Mouse (Mus musculus) urinary bladder, postnatal 36 days (tissue): ENCODE measurements around the gene Tec.
"Not testable (repeated sequence)": the region's sequence is repeated elsewhere in the genome, so short reads cannot be mapped to it uniquely, and the experiment has no call there.

ENCODE experiments used
- DNase-seq, 2 experiments: peaks; one replicate each; pipeline ENCODE4 v3.0.0; 2022; ENCODE audit warnings: low spot score in 2 of 2, mixed read lengths in 1 of 2

Gene Tec

GRCm38 (mm10) chr5:72820036-72820640 is 48.1 kb downstream of the Tec start:
- no peak for DNase-seq

DNA sequence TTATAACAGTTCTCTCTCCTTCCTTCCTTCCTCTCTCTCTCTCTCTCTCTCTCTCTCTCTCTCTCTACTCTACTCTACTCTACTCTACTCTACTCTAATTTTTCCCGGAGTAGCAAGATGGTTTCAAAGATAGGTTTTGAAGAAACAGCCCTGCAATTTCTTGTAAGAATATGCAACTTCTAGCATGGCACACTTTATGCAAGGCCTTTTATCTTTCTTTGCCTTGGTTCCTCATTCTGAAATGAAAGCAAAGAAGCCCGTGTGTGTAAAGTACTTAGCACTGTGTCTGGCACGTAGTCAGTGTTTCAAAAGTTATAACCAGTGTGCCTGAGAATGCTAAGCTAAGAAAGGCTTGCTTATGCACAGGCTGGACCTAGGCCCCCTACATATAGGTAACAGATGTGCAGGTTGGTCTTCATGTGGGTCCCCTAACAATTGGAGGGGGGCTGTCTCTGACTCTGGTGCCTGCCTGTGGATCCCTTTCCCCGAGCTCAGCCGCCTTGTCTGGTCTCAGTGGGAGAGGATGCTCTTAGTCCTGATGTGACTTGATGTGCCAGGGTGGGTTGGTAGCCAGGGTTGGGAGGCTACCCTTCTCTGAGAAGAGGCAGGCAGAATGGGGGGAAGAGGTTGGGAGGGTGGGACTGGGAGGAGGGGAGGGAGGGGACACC is 49.6 kb downstream of the Tec start:
- DNase-seq: no peak

- no peak for DNase-seq
Observed at GRCm38 (mm10) chr5:72817523-72818091, 50.7 kb downstream of the Tec start.

GRCm38 (mm10) chr5:72816960-72817359 is 51.3 kb downstream of the Tec start:
- not testable (repeated sequence) for DNase-seq

GRCm38 (mm10) chr5:72816491-72816890 is 51.8 kb downstream of the Tec start:
- DNase-seq: no peak

DNA sequence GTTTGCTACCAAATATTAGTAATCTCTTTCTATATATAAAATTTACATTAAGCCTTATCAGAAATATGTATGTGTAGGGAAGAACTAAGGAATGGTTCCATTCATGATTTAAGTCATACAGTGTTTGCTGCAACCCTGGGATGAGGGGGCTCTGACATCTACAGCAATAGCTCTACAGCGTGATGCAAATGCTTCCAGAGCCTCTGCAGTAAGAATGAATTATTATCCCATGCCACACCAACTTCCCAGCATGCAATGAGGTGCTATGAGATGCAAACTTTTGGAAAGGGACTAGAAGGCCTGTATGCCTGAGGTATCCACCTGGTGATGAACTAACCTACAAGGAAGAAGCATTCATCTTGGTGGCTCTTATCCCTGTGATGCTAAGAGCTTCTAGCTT is 52.2 kb downstream of the Tec start:
- no peak for DNase-seq

DNA sequence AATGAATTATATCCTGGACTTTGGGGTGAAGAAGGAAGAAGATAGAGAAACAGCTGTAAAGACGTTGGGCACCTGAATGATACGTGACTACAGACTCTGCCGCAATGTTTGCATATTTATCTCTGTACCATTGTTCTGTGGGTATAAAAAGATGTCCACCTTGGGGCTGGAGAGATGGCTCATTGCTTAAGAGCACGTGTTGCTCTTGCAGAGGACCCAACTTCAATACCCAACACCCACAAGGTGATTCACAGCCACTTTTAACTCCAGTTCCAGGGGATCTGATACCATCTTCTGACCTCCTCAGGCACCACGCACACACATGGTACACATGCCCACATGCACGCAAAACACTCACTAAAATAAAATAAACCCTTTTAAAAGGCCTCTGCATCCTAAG is 52.9 kb downstream of the Tec start:
- DNase-seq: no peak

DNA sequence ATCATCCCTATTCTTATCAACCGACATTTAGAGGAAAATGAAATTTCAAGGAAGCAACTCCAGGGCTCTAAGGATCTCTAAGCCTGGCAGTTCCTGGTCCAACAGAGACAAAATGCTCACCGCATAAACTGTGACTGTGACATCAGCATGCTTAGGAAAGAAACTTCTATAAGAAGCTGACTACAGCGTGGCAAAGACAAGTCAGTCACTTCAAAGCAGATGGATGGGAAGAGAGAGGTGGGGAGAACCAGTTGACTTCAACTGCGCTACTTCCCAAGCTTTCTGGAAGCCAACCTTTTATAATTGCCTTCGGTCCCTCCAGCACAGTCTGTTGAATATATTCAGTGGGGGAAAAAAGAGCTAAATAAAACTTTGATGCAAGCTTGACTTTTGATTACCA is 54.2 kb downstream of the Tec start:
- DNase-seq: no peak

DNA sequence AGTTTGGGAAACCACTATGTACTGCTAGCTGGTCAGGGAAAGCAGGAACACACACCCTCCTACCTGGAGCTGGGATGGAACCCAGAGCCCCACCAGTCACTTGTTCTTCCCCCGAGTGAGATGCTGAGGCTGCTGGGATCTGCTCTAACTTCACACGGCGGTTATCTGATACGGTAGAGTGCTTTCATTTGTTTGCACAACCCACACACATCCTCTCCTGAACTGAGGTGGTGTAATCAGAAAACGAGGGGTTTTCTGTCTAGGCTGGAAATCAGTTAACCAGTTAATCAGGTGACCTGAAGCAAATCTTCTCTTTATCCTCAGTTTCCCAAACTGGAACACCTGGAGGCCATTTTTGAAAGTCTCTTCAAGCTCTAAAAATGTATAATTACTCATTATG is 55.4 kb downstream of the Tec start:
- DNase-seq: no peak

GRCm38 (mm10) chr5:72812328-72812727 is 56.0 kb downstream of the Tec start:
- DNase-seq: no peak

GRCm38 (mm10) chr5:72811397-72811796 is 56.9 kb downstream of the Tec start:
- DNase-seq: no peak

GRCm38 (mm10) chr5:72810990-72811389 is 57.3 kb downstream of the Tec start:
- no peak for DNase-seq

DNA sequence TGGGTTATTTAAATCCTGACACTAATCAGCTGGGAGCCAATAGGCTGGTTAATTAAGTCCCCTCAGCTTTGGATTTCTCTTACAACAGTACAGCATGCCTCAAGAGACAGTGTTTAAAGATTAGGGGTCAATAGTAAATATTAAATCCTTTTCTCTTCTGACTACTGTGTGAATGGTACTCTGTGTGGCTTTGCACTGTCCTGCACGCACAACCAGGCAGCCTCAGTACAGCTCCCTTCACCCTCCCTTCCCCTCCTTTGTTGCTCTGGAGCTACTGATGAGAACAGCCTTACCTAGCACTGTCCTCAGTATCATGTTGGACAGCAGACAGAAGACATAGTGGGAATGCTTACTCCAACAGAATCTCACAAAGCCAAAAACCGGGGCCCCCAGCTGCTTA is 58.8 kb downstream of the Tec start:
- no peak for DNase-seq

GRCm38 (mm10) chr5:72808456-72809111 is 59.7 kb downstream of the Tec start:
- DNase-seq: no peak

GRCm38 (mm10) chr5:72802851-72803250 is 65.4 kb downstream of the Tec start:
- no peak for DNase-seq

- no peak for DNase-seq
Observed at GRCm38 (mm10) chr5:72798563-72798962, 69.7 kb downstream of the Tec start.

- peak; percentile 21 to 31 for DNase-seq
Observed at GRCm38 (mm10) chr5:72796186-72796613, 72.1 kb downstream of the Tec start.

DNA sequence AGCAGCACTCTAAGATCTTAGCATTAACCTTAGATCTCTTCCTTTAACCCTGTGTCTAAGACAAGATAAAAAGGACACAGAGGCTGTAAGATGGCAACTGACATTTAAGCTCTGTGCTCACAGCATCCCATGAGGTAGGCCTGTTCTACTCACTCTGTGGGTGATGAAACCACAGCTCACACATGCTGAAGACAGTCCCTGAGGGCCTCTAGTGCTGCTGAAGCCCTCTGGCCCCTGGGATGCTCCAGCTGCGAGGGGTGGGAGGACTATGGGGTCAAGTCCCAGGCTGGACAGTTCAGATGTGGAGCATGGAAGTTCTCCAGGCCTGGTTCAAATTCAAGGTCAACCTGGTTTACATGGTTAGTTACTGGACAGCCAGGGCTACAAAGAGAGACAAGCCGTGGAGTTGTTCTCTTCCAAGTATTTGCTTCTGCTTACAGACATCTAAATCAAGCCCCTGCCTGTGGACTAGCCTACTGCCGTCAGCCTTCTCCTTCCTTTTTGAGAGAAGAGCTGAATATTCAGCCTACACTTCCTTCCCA is 74.9 kb downstream of the Tec start:
- DNase-seq: no peak

DNA sequence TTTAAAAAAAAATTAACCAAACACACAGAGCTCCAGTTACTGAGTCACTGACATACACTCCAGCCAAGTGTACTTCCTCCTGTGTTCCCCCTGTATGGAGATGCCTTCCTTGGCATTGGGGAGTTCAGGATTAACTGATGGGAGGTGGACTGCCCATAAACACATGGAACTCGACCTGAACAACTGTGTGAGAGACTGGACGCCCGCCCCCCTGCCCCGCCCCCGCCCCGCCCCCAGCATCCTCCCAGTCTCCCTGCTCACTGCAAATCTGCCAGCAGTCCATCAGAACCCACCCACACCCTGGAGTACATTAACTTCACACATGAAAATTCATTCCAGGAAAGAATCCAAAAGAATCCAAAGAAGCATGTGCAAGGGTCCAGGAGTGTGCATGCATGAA is 76.5 kb downstream of the Tec start:
- DNase-seq: no peak

- no peak for DNase-seq
Observed at GRCm38 (mm10) chr5:72791386-72791785, 76.9 kb downstream of the Tec start.

DNA sequence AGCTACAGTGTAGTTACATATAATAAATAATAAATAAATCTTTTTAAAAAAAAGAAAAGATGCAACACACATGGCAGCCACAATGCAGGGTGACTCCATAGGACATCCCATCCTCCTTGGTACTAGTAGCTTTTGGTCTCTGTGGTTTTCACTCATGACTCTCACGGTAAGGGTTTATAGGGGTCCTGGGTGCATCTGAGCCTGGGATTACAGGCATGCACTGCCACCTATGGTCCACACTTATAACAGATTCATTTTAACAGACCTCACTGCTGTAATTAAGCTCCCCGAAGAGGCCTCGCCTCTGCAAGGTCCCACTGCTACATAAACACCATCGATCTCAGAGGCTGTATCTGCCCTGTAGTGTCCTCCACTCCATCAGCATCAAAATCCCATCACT is 82.8 kb downstream of the Tec start:
- no peak for DNase-seq

GRCm38 (mm10) chr5:72784719-72785118 is 83.6 kb downstream of the Tec start:
- DNase-seq: no peak

DNA sequence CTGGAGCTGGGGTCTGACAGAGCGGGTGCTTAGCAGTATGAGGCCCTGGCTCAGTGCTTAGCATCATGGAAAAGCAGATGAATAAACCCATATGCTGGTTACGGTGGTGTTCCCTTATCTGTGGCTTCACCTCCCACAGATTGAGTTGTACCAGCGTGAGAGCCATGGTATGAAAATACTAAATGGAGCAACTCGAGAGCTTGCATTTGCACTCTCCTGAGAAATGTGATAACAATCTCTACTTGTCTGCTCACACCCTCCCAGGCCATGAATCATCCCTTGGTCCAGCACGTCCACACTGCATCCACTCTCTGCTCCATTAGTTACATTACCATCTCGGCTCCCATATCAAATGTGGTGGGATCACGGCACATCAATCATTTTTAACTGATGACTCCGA is 84.3 kb downstream of the Tec start:
- DNase-seq: no peak
